Mouse (Mus musculus) WW6 (cell line): Measurements from ENCODE around the gene Tenm3.

Source experiments
- DNase-seq: peaks from one replicate; pipeline ENCODE4 v3.0.0-alpha.2; 2013; ENCODE audit warnings: low read depth, low spot score

Tenm3 gene

DNA sequence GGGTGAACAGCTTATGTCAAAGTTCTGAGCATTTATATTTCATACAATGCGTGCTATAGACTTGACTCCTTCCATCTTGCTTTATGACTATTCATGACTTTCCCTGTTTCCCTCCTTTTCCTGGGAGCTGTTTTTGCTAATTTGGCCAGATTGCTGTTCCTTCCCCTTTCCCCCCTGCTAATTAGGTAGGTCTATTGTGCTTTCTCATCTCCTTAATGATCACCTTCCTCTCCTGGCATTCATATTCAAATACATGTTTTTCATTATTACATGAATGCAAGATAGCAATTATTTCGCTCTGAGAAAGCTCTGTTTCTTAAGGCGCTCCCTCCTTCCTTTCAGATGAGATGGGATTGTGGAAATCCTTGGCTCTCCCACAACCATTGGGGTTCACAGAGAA, 178.6 kb downstream of the Tenm3 start:
- DNase-seq, result no peak

DNA sequence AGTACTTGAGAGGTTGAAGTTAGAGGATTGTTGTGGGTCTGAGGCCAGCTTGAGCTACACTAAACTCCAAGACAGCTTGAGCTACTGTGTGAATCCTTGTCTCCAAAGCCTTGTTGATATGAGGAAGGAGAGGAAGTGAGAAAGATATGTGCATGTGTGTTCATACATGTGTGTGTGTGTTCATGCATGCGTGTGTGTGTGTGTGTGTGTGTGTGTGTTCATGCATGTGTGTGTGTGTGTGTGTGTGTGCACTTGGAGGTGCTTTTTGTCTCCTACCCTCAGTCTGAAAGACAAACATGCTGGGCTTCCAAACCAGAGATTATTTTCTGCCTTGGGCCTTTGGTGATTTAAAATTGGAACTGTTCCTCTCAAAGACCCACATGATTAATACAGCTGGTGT, 184.5 kb downstream of the Tenm3 start:
- no peak for DNase-seq

DNA sequence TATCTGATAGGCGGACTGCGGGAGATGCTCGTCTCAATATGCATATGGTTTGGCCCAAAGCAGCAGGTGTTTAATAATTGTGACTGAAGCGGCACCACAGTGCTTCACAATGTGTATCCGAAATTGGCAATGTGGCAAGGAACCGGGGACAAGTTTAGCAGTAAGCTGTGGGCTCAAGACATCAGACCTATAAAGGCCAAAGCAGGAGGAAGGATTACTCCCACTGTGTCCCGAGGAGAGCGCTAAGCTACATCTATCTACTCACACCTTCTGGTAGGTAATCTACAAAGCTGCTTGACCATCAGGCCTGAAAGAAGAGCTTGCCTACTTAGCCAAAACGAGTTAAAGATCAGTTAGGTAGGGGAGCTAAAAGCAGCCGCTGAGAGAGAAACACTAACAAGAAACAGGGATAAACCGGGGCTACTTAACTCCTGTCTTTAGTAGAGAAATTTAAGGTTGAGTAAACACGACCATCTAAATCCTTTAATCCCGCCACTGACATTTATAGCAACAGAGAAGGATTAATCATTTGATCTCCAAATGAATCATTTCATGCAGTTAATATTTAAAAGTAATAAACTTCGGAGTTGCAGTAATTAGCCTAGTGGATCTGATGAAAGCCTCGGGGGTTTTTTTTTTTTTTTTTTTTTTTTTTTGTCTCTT, 188.2 kb downstream of the Tenm3 start:
- no peak for DNase-seq

DNA sequence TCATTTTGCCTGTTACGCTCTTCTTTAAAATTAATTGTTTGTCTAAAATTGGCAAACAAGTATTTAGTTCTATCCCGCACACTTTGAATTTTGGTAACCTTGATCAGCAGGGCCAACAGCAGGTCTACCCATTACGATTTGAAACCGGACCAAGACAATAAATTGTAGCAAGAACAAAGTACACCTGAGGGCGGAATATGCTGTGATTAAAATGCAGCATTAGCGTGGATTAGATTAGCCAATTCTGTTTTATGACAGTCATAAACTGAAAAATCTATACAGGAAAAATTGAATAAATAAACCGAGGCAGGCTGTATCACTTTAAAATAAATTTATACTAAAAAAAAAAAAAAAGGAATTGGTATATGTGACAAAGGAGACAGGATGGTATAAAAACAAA, 193.9 kb downstream of the Tenm3 start:
- DNase-seq, result no peak

DNA sequence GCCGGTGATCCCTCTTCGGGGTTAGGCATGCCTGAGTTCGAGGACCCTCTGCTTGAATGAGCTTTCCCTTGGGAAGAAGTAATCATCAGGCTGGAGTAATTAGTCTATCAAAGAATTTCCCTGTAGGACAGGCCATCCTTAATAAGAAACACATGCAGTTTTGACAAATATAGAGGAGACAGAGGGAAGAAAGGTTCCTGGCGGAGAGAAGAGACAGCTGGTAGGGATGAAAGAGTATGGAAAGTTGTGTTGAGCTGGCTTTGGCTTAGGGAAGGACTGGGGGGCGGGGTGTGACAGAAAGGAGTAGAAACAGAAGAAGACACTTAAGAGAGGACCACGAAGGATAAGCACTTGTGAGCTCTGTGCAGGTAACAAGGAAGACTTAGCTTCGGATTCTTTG, 194.3 kb downstream of the Tenm3 start:
- no peak for DNase-seq

DNA sequence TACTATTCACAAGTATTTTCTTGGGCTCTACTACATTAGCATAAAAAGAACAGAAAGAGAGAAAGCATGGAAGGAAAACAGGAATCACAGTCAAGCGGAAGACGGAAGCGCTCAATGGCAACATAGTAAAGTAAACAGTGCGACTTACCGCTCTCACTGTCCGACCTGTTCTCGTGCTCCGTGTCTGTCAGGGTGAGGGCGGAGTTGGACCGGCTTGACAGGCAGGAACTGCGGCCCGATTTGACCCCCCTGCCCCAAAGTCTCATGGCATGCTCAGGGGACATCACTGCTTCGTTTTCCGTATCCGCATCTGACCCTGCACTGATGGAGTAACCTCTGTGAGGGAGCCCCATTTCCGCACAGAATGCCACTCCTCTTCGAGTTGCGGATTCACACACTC, 197.6 kb downstream of the Tenm3 start:
- DNase-seq, result no peak

- no peak for DNase-seq
These were observed 205.6 kb downstream of the Tenm3 start for GRCm38 (mm10) chr8:48638129-48638528.

DNA sequence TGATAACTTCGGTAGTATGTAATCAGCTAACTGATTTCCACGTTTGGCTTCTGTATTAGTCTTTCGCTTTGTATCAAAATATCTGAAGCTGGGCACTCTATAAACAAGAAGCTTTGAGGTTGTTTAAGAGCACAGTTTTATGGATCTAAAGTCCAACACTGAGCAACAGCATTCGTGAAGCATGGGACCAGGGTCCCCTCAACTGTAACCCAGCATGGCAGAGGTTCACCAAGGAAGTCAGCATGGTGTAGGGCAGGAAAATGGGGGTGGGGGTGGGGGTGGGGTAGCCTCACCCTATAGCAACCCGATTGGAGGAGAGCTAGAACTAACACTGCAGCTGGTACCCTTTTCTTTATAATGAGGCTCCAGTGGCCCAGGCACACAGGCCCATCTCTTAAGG, 206.8 kb downstream of the Tenm3 start:
- DNase-seq, result no peak

DNA sequence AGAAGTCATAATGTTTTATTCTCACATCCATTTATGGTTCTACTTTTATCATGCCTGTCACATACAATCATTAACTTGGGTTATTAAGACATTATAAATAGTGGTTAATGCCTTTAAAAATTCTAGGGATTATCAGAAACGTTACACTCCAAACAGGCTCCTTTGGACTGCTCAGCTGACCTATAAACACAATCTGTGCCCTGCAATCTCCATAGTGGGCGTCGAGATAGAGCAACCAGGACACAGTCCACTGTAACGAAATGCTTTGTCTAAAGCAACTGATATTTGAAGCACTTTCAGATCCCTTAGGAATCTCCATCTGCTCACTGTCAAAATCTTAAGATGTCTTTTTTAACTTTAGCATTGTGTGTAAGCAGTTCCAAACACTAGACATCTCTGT, 207.9 kb downstream of the Tenm3 start:
- DNase-seq, result no peak

- DNase-seq, result no peak
These were observed 210.3 kb downstream of the Tenm3 start for GRCm38 (mm10) chr8:48633426-48633825.

GRCm38 (mm10) chr8:48622517-48623153, 221.1 kb downstream of the Tenm3 start:
- DNase-seq, result no peak

- no peak for DNase-seq
These were observed 228.7 kb downstream of the Tenm3 start for GRCm38 (mm10) chr8:48615088-48615487.

DNA sequence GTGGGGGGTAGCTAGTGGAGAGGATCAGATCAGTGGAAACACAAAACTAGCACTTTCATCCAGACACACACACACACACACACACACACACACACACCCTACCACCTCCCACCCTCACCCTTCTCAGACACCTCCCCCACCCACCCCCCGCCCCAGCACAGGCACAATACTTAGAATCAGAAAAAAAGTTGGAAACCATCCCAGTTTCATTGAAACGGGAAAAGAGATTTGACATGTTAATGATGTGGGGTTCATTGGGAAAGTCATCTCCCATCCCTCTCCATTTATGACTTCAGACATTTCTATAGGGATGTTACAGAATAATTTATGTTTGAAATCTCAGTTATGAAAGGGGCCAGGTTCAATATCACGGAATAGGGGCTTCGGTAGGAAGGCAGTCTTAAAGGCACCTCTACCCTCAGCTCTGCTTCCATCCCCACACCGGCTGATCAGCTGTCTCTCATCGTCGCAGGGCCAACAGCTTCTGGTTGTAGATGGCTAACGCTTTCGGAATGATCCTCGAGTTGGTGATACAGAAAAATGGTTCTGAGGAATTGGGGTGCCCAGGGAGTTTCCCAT, 231.7 kb downstream of the Tenm3 start:
- DNase-seq, result no peak

- DNase-seq, result no peak
These were observed 232.6 kb downstream of the Tenm3 start for GRCm38 (mm10) chr8:48611126-48611525.

- no peak for DNase-seq
These were observed 233.4 kb downstream of the Tenm3 start for GRCm38 (mm10) chr8:48610316-48610715.

DNA sequence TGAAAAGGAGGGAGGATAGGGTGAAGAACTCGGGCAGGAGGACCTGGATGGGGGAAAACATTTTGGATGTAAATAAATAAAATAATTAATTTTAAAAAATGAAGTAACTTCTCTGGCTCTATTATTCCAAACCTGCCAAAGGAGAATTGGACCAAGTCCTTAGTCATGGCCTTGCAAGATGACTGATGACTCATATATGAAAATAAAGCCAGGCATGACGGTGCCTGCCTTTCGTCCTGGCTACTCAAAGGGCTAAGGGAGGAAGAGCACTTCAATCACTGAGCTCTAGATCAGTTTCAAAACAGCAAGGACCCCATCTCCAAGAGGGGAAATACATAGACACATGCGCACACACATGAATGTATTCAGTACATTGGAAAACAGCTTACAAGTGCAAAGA, 234.1 kb downstream of the Tenm3 start:
- DNase-seq, result no peak

DNA sequence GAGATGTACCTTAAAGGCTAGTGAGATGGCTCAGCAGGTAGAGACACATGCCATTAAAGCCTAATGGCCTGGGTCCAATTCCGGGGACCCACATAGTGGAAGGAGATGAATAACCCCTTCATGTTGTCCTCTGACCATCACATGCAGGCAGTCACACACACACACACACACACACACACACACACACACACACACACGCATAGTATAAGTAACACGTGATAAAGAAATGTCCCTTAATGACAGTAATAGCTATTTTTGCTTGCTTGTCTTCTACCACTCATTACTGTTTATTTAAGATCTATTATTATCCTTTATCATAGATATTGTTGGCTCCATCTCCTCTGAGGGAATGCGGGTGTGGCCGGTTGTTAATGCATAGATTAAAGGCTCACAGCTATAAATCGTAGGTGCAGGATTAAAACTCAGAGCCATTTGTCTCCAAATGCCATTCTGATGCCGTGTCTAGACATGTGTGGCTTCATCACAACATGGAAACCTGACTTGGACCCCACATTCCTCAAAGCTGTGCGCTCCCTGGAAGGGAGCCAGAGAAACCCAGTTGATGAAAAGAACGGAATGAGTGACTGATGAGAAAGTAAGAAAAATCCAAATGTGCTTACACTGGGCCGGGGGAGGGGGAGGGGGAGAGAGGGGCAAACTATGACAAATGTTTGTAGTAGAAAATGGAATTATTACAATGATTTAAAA, 239.4 kb downstream of the Tenm3 start:
- no peak for DNase-seq

DNA sequence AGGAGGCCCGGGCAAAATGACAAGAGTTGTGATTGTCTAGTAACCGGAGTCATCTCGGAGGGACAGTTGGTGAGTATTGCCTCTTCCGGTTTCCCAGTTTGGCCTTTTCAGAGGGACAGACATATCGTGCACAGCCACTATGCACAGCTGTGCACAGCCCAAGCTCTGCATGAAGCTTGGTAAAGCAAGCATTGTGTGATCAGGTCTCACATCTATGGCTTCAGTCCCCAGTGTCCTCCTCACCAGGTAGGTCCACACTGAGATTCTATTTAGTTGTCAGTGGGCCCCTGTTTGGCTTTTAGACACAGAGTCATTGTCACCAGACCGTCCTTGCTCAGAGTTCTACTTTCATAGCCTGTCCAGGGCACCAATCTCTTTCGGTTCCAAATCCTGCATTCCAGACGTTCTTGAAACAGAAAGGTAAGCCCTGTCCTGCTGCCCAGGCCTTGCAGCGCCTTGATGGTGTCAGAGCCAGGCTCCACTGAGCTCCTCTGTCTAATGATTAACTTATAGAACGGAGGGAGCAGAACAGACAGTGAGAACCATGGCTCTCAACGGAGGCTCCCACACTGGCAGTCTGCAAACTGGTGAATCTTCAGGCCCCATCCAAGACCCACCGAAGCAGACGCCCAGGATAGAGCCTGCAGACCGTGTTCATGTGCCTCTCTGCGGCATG, 240.4 kb downstream of the Tenm3 start:
- no peak for DNase-seq

DNA sequence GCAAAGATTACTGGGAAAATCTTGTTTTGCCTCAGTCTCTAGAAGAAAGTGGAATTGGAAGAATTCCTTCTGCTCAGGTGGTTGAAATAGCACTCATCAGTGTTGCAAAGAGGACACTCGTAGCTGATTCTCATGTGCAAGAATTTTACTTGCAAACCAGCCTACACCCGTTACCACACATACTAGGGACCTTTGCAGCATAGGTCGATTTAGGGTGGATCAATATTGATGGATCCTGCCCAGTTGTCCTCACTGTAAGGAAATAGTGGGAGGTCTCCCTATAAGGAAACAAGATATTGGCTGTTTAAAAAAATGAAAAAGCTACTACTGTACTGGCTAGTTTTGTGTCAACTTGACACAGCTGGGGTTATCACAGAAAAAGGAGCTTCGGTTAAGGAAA, 242.1 kb downstream of the Tenm3 start:
- no peak for DNase-seq

DNA sequence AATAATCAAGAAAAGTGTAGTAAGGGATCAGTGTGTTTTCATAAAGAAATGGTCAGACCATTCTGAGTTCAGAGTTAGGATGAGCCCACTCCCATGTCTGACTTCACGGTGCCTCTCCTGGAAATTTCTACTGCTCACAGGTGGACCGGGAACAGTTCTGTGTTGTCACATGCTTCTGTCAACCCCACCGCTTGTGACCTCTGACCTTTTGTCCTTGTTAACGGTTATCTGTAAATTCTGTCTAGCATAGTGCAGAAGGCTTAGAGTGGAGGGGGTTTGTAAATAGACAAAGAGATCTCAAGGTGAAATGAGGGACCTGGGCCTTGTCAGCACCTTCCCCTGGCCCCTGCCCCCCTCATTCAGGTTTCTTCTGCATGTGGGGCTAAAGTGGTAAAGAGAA, 244.7 kb downstream of the Tenm3 start:
- DNase-seq, result no peak

- DNase-seq, result no peak
These were observed 247.4 kb downstream of the Tenm3 start for GRCm38 (mm10) chr8:48596332-48596731.

GRCm38 (mm10) chr8:48591818-48592217, 251.9 kb downstream of the Tenm3 start:
- DNase-seq, result no peak
